Mouse (Mus musculus) myocyte (in vitro differentiated cells): ENCODE data around the gene Cib1. TPM values are rescaled to one million over a fixed set of nuclear protein-coding genes. Genes with fewer than 3 reads are reported as not detected.

Source experiments
- H3K27me3 ChIP-seq: one replicate; pipeline ENCODE4 v1.6.1; 2011; ENCODE audit not compliant: control insufficient read depth, insufficient read depth, insufficient read length
- H3K36me3 ChIP-seq: one replicate; pipeline ENCODE4 v1.6.1; 2011; ENCODE audit not compliant: control insufficient read depth, insufficient read depth
- H3K4me2 ChIP-seq: one replicate; pipeline ENCODE4 v1.6.1; 2011; ENCODE audit warnings: low read depth, control low read depth
- H3K4me3 ChIP-seq: one replicate; pipeline ENCODE4 v1.5.1; 2011; ENCODE audit warnings: mild to moderate bottlenecking, control low read depth, moderate library complexity
- H3K79me2 ChIP-seq: one replicate; pipeline ENCODE4 v1.6.1; 2011; ENCODE audit not compliant: control insufficient read depth, insufficient read depth
- H3ac ChIP-seq: one replicate; pipeline ENCODE4 v1.6.1; 2011; ENCODE audit not compliant: control insufficient read depth, insufficient read length
- CEBPB ChIP-seq: IDR thresholded peaks from 2 replicates; pipeline ENCODE4 v1.6.1; 2011; ENCODE audit warnings: mild to moderate bottlenecking, moderate library complexity; ENCODE audit not compliant: poor library complexity, insufficient read depth, severe bottlenecking
- E2F4 ChIP-seq: IDR thresholded peaks from one replicate; pipeline ENCODE4 v1.6.1; 2011; ENCODE audit warnings: mild to moderate bottlenecking, control low read depth, moderate library complexity; ENCODE audit not compliant: insufficient read depth
- MAX ChIP-seq: IDR thresholded peaks from one replicate; pipeline ENCODE4 v1.6.1; 2011; ENCODE audit warnings: low read depth, mild to moderate bottlenecking, control low read depth
- MYOD1 ChIP-seq, 3 experiments: IDR thresholded peaks; one replicate each; pipeline ENCODE4 v1.6.1; 2011; ENCODE audit warnings: control low read depth in 2 of 3, low read depth in 2 of 3, mild to moderate bottlenecking in 2 of 3, moderate library complexity in 1 of 3; ENCODE audit not compliant: insufficient read length in 2 of 3, control insufficient read depth in 1 of 3
- MYOG ChIP-seq, 3 experiments: IDR thresholded peaks; one replicate each; pipeline ENCODE4 v1.6.1; 2011; ENCODE audit warnings: control low read depth in 2 of 3, low read depth in 2 of 3, mild to moderate bottlenecking in 2 of 3; ENCODE audit not compliant: insufficient read length in 2 of 3, control insufficient read depth in 1 of 3, insufficient read depth in 1 of 3
- POLR2A ChIP-seq: IDR thresholded peaks from one replicate; pipeline ENCODE4 v1.6.1; 2011; ENCODE audit warnings: low read depth, mild to moderate bottlenecking, control low read depth, moderate library complexity; ENCODE audit not compliant: insufficient read length
- POLR2AphosphoS2 ChIP-seq: IDR thresholded peaks from one replicate; pipeline ENCODE4 v1.6.1; 2011; ENCODE audit warnings: low read depth, control low read depth; ENCODE audit not compliant: insufficient read length
- REST ChIP-seq: IDR thresholded peaks from one replicate; pipeline ENCODE4 v1.6.1; 2011; ENCODE audit warnings: mild to moderate bottlenecking, control low read depth, moderate library complexity; ENCODE audit not compliant: insufficient read depth, insufficient read length
- SRF ChIP-seq: IDR thresholded peaks from one replicate; pipeline ENCODE4 v1.6.1; 2011; ENCODE audit warnings: low read depth; ENCODE audit not compliant: control insufficient read depth, insufficient read length
- TCF12 ChIP-seq: IDR thresholded peaks from one replicate; pipeline ENCODE4 v1.6.1; 2011; ENCODE audit warnings: mild to moderate bottlenecking, control low read depth; ENCODE audit not compliant: poor library complexity, insufficient read depth, severe bottlenecking
- TCF3 ChIP-seq: IDR thresholded peaks from one replicate; pipeline ENCODE4 v1.6.1; 2011; ENCODE audit warnings: low read depth, control low read depth; ENCODE audit not compliant: insufficient read length
- USF1 ChIP-seq: IDR thresholded peaks from one replicate; pipeline ENCODE4 v1.6.1; 2011; ENCODE audit warnings: low read depth, mild to moderate bottlenecking, control low read depth, moderate library complexity
- polyA plus RNA-seq: library from polyadenylated mRNA; unstranded; fragments of >200 nt; fragmentation: generic; extraction: Trizol; gene quantifications from one replicate; pipeline ENCODE4 v1.2.1, GENCODE M21; 2012; ENCODE audit warnings: missing spikeins

The Cib1 gene
- polyA plus RNA-seq, 1 experiment: 98.7 TPM

DNA sequence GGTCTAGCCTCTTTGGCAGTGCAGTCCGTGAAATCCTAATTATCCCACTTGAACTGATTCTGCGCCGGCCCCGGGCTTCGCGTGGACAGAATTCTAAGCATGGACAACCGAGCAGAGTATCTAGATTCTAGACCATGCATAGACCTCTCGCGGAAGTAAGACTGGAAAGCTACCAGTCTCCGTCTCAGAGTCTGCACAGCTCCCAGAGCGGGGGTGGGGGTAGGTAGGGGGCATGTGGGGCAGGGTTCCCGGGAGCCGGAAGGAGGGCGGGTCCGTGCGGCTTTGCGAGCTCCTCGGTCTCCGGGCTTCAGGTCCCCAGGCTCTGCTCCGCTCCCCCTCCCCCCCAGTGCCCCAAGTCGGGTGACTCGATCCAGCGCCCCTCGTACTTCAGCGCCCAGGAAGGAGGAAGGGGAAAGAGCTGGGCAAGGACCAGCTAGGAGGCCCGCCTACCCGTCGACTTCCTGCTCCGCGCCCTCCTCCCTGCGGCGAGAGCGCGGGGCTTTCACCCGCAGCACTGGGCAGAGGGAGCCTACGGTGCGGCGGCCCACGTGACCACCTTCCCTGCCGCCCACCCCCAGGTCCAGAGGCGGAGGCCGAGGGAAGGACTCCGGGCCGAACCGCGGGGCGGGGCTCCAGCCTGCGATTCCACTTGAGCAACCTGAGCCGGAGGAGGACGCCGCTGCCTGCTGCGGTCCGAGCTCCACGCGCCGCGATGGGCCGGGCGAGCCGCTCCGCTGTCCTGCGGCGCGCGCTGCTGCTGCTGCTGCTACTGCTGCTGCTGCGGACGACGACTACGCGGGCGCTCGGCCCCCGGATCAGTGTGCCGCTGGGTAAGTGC lies 34.5 kb downstream of the Cib1 start:
- H3ac ChIP-seq: peak overlapping the region; percentile 92
- peak overlapping the region; percentile 79 for H3K4me2 ChIP-seq
- peak overlapping the region; percentile 55 for H3K4me3 ChIP-seq
- no peaks in the 10 kb centered on the region for H3K27me3 ChIP-seq
- peaks cover 62% of the 10 kb centered on the region for H3K79me2 ChIP-seq
- TF ChIP-seq USF1 (peak; percentile 75), SRF (no peak), MYOG (IDR thresholded peaks at IDR 0.05; ENCODE audit: control insufficient read depth in 1 of 3, insufficient read depth in 1 of 3, insufficient read length in 2 of 3, low read depth in 2 of 3) (peak in 2 of 3 experiments; percentile 39 to 55), TCF12 (no peak), CEBPB (no peak), POLR2AphosphoS2 (no peak), MYOD1 (IDR thresholded peaks at IDR 0.05; ENCODE audit: control insufficient read depth in 1 of 3, insufficient read length in 2 of 3, low read depth in 2 of 3) (no peak), POLR2A (peak; percentile 83), TCF3 (no peak), MAX (no peak), REST (peak; percentile 6)
- no peaks in the 10 kb centered on the region for H3K36me3 ChIP-seq

DNA sequence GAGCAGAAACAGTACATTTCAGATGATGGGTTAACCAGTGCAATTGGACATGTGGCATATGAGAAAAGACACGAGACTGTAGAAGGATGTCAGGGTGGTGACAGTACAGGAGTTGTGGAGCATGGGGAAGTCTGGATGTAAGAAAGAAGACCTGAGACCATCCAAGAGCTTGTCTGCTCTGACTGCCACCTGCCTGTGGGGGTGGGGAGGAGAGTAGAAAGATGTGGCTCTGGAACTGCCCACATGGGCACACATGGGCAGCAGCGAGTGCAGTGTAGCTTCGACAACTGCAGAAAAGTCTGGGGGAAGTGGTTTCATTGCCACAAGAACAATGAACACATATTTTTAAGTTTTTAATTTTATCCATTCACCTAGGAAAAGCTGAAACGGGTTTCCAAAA lies 35.2 kb downstream of the Cib1 start:
- Histone ChIP-seq H3K36me3 (no peaks in the 10 kb centered on the region), H3K4me2 (peak overlapping the region; percentile 79), H3K4me3 (peak overlapping the region; percentile 55), H3ac (no peak overlapping the region), H3K79me2 (peaks cover 60% of the 10 kb centered on the region), H3K27me3 (no peaks in the 10 kb centered on the region)
- TF ChIP-seq MYOD1 (IDR thresholded peaks at IDR 0.05; ENCODE audit: control insufficient read depth in 1 of 3, insufficient read length in 2 of 3, low read depth in 2 of 3) (peak in 1 of 3 experiments; percentile 47), MYOG (IDR thresholded peaks at IDR 0.05; ENCODE audit: control insufficient read depth in 1 of 3, insufficient read depth in 1 of 3, insufficient read length in 2 of 3, low read depth in 2 of 3) (peak in 1 of 3 experiments; percentile 45), CEBPB (no peak)

DNA sequence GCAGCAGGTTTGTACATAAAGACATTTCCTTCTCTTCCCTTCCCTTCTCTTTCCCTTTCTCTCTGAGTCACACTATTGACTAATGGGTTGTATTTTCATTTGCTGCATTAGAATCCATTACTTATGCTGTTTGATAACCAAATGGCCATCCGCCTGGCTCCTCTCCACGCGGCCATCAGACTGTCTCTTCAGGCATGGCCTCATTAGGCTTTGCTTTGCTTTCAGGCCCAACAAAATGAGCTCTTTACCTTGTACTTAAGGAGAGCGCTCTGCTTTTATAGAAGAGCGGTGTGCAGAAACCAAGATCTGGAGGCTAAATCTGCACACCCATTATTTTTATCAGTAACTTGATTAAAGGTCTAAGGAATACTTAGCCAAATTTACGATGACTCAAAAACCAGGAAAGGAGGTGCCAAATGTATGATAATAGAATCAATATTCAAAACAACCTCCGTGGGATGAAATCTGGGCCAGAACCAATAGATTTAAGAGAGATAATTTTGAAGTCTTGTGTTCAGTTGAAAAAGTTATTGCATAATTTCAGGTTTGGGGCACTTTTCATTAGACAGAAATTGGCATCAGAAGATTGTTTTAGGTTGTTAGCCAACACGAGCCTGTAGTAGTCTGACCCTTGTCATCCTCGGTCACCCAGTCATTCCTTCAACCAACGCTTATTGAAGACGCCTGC lies 36.9 kb downstream of the Cib1 start:
- Histone ChIP-seq H3K4me2 (no peak overlapping the region), H3K36me3 (no peaks in the 10 kb centered on the region), H3K4me3 (no peak overlapping the region), H3K79me2 (peaks cover 46% of the 10 kb centered on the region), H3ac (no peak overlapping the region), H3K27me3 (no peaks in the 10 kb centered on the region)
- TF ChIP-seq CEBPB: no peak
- no peak for TF ChIP-seq E2F4
- TF ChIP-seq MYOG (IDR thresholded peaks at IDR 0.05; ENCODE audit: control insufficient read depth in 1 of 3, insufficient read depth in 1 of 3, insufficient read length in 2 of 3, low read depth in 2 of 3): no peak

DNA sequence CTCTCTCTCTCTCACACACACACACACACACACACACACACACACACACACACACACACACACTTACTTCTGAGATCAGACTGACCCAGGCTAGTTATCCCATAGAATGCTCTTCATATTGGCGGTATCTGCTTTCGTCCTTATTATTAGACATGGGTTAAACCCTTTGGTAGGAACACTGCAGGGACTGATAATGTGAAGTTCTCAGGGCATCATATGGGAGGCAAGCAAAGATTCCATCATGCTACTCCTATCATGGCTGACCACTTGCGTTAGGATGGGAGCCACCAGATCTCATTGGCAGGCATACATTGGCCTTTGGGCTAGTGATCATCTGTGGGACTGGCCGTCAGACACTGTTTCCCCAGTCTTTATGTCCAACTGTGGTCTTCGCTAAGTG lies 37.5 kb downstream of the Cib1 start:
- no peak overlapping the region for H3ac ChIP-seq
- no peaks in the 10 kb centered on the region for H3K36me3 ChIP-seq
- H3K79me2 ChIP-seq: peaks cover 46% of the 10 kb centered on the region
- TF ChIP-seq CEBPB (no peak), TCF12 (no peak), MAX (no peak), SRF (no peak), TCF3 (no peak), POLR2A (no peak), MYOG (IDR thresholded peaks at IDR 0.05; ENCODE audit: control insufficient read depth in 1 of 3, insufficient read depth in 1 of 3, insufficient read length in 2 of 3, low read depth in 2 of 3) (no peak), REST (no peak)
- H3K4me3 ChIP-seq: no peak overlapping the region
- no peak overlapping the region for H3K4me2 ChIP-seq
- no peaks in the 10 kb centered on the region for H3K27me3 ChIP-seq

DNA sequence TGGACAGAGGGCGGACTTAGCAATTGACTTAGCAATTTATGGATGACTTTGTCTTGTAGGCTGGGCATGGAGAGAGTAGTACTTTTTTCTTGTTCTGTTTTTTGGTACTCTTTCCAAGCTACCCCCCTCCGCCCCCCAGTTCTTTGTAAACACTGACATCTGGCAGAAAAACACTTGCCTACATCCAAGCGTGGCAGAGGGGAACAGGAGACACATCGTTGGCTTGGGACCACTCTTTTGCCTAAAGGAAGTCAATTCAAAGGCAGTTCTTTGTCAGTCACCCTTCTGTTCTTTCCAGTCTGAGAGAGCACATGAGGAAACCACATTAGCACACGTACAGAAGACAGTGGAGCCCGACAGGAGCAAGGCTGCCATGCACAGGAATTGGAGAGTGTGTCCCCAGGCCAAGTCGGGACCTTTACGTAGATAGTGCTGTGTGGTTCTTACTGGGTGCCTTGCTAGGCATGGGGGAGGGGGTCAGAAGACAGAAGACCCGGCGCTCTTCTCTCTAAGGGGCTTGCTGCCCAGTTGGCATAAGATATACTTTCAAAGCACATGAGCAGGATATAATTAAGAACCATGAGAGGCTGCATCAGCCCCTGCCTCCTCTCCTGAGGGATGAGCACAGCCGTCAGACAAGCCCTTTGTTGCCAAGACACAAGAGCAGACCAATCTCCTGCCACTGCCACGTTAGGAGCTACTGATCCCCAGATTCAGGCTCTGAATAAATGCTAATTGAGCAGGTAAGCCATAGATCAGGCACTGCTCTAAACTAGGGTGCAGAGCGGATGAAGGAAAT lies 38.5 kb downstream of the Cib1 start:
- Histone ChIP-seq H3ac (no peak overlapping the region), H3K4me2 (no peak overlapping the region), H3K27me3 (no peaks in the 10 kb centered on the region), H3K79me2 (peaks cover 46% of the 10 kb centered on the region), H3K36me3 (no peaks in the 10 kb centered on the region), H3K4me3 (no peak overlapping the region)
- TF ChIP-seq USF1 (no peak), MYOG (IDR thresholded peaks at IDR 0.05; ENCODE audit: control insufficient read depth in 1 of 3, insufficient read depth in 1 of 3, insufficient read length in 2 of 3, low read depth in 2 of 3) (no peak), TCF12 (no peak), POLR2A (no peak), MAX (no peak), E2F4 (no peak)
